Mouse (Mus musculus): ENCODE data around the gene Scoc.

Gene Scoc

GRCm38 (mm10) chr8:83396680-83397079 is 61.5 kb downstream of the Scoc start:
- DNase-seq = no peak

GRCm38 (mm10) chr8:83394325-83394724 is 63.9 kb downstream of the Scoc start:
- DNase-seq = no peak

- no peak for DNase-seq
Measured at GRCm38 (mm10) chr8:83392521-83392920, 65.7 kb downstream of the Scoc start.

- no peak for DNase-seq
Measured at GRCm38 (mm10) chr8:83390006-83390701, 68.0 kb downstream of the Scoc start.

GRCm38 (mm10) chr8:83389316-83390005 is 68.7 kb downstream of the Scoc start, which contains the start of gene Clgn:
Gene Clgn, plus strand, starts transcription at chr8:83389867.
- DNase-seq = peak; percentile 85 to 90

- no peak for DNase-seq
Measured at GRCm38 (mm10) chr8:83382850-83383249, 75.3 kb downstream of the Scoc start.

- no peak for DNase-seq
Measured at GRCm38 (mm10) chr8:83381016-83381415, 77.2 kb downstream of the Scoc start.

GRCm38 (mm10) chr8:83380141-83380540 is 78.0 kb downstream of the Scoc start:
- no peak for DNase-seq

Measured in cerebellum, postnatal 25 days (tissue).